Mouse (Mus musculus): ENCODE data around the gene Rfpl4.

- TF ChIP-seq POLR2A (IDR thresholded peaks at IDR 0.05; ENCODE audit: low read depth, low read length) (no peak), CTCF (IDR thresholded peaks at IDR 0.05; ENCODE audit: extremely low read depth, insufficient read length, insufficient replicate concordance, low read depth, low read length) (no peak)
Observed at GRCm38 (mm10) chr7:5083325-5084105, 33.2 kb downstream of the Rfpl4 start.

Measured in small intestine, adult 2 months (tissue).